Mouse (Mus musculus) stomach, embryonic 16.5 days (tissue): ENCODE measurements around the gene Ccdc57. TPM values are rescaled to one million over a fixed set of nuclear protein-coding genes. Genes with fewer than 3 reads are reported as not detected.

Source experiments
- ATAC-seq: fragments of 200-750 bp; cut with Nextera tagmentation; 2 replicates; pipeline ENCODE4 v1.8.0; 2017; ENCODE audit warnings: moderate number of reproducible peaks, moderate TSS enrichment; ENCODE audit not compliant: insufficient read depth, low FRiP score
- H3K27ac ChIP-seq: fragments of 300-500 bp; sonication (generic); 2 replicates; pipeline ENCODE4 v1.5.1; 2014; ENCODE audit warnings: low read length
- H3K27me3 ChIP-seq: fragments of 300-500 bp; sonication (generic); 2 replicates; pipeline ENCODE4 v1.6.1; 2014; ENCODE audit warnings: low read length, control low read depth, mixed read lengths; ENCODE audit not compliant: control insufficient read depth, insufficient read depth
- H3K36me3 ChIP-seq: fragments of 300-500 bp; sonication (generic); 2 replicates; pipeline ENCODE4 v1.6.1; 2014; ENCODE audit warnings: low read length; ENCODE audit not compliant: control insufficient read depth, insufficient read depth
- H3K4me1 ChIP-seq: fragments of 300-500 bp; sonication (generic); 2 replicates; pipeline ENCODE4 v1.6.1; 2014; ENCODE audit warnings: low read length, control low read depth, mixed read lengths; ENCODE audit not compliant: control insufficient read depth, insufficient read depth
- H3K4me2 ChIP-seq: fragments of 300-500 bp; sonication (generic); 2 replicates; pipeline ENCODE4 v1.6.1; 2014; ENCODE audit warnings: low read depth, low read length, mixed read lengths
- H3K4me3 ChIP-seq: fragments of 300-500 bp; sonication (generic); replicated peaks from 2 replicates; pipeline ENCODE4 v1.5.1; 2014; ENCODE audit warnings: mild to moderate bottlenecking, low read length
- H3K9ac ChIP-seq: fragments of 300-500 bp; sonication (generic); 2 replicates; pipeline ENCODE4 v1.6.1; 2014; ENCODE audit warnings: low read length
- H3K9me3 ChIP-seq: fragments of 300-500 bp; sonication (generic); replicated peaks from 2 replicates; pipeline ENCODE4 v1.6.1; 2016; ENCODE audit warnings: low read length, control low read depth; ENCODE audit not compliant: control insufficient read depth
- WGBS: fragments of 180-500 bp; shearing (Covaris S2); extraction: QIAGEN DNeasy Blood & Tissue Kit; methylation state at CpG from one replicate; pipeline ENCODE4 v1.1.7; 2014; 5-methylcytosine and 5-hydroxymethylcytosine counted together
- polyA plus RNA-seq: library from polyadenylated mRNA; unstranded; fragments of >200 nt; fragmentation: Nextera tagmentation; extraction: Ambion mirVana; gene quantifications from 2 replicates; pipeline ENCODE4 v1.2.1, GENCODE M21; 2015

Ccdc57 gene
- polyA plus RNA-seq, 1 experiment from 2014 or later = 5.2 TPM

GRCm38 (mm10) chr11:120957052-120957451, 24.4 kb upstream of the Ccdc57 start:
- Histone ChIP-seq H3K4me2 (no peak overlapping the region), H3K9me3 (no peaks in the 10 kb centered on the region), H3K27me3 (no peaks in the 10 kb centered on the region), H3K4me1 (peaks cover 14% of the 10 kb centered on the region), H3K9ac (no peak overlapping the region), H3K4me3 (no peak overlapping the region), H3K36me3 (peaks cover 18% of the 10 kb centered on the region), H3K27ac (no peak overlapping the region)
- no peak for ATAC-seq
- 56% methylated on average over 8 of the region's 8 CpGs for WGBS

DNA sequence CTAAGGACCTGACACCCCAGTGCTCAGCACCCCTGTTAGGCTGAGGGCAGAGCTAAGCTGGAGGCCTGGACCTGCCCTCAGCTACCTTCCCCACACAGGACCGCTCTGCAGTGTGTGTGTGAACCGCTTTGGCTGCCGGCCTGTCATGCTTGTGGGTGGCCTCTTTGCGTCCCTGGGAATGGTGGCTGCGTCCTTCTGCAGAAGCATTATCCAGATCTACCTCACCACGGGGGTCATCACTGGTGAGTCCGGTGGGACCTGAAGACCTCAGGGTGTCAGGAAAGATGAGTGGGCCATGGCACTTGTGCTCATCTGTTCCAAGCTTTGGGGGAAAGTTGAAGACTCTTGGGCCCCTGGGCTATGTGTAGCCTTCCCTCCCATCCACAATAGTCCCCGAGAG, 23.0 kb upstream of the Ccdc57 start:
- H3K4me1 ChIP-seq = peaks cover 20% of the 10 kb centered on the region
- 89% methylated on average over 8 of the region's 8 CpGs for WGBS
- no peak overlapping the region for H3K4me2 ChIP-seq
- no peak overlapping the region for H3K9ac ChIP-seq
- no peaks in the 10 kb centered on the region for H3K9me3 ChIP-seq
- H3K27me3 ChIP-seq = no peaks in the 10 kb centered on the region
- H3K27ac ChIP-seq = no peak overlapping the region
- no peak overlapping the region for H3K4me3 ChIP-seq
- peaks cover 16% of the 10 kb centered on the region for H3K36me3 ChIP-seq
- ATAC-seq = no peak

GRCm38 (mm10) chr11:120954936-120955335, 22.3 kb upstream of the Ccdc57 start:
- H3K9me3 ChIP-seq = no peaks in the 10 kb centered on the region
- 73% methylated on average over 5 of the region's 5 CpGs for WGBS
- H3K27ac ChIP-seq = no peak overlapping the region
- H3K4me3 ChIP-seq = no peak overlapping the region
- H3K4me1 ChIP-seq = peaks cover 27% of the 10 kb centered on the region
- no peaks in the 10 kb centered on the region for H3K27me3 ChIP-seq
- H3K4me2 ChIP-seq = no peak overlapping the region
- no peak overlapping the region for H3K9ac ChIP-seq
- no peak for ATAC-seq
- H3K36me3 ChIP-seq = peaks cover 12% of the 10 kb centered on the region

DNA sequence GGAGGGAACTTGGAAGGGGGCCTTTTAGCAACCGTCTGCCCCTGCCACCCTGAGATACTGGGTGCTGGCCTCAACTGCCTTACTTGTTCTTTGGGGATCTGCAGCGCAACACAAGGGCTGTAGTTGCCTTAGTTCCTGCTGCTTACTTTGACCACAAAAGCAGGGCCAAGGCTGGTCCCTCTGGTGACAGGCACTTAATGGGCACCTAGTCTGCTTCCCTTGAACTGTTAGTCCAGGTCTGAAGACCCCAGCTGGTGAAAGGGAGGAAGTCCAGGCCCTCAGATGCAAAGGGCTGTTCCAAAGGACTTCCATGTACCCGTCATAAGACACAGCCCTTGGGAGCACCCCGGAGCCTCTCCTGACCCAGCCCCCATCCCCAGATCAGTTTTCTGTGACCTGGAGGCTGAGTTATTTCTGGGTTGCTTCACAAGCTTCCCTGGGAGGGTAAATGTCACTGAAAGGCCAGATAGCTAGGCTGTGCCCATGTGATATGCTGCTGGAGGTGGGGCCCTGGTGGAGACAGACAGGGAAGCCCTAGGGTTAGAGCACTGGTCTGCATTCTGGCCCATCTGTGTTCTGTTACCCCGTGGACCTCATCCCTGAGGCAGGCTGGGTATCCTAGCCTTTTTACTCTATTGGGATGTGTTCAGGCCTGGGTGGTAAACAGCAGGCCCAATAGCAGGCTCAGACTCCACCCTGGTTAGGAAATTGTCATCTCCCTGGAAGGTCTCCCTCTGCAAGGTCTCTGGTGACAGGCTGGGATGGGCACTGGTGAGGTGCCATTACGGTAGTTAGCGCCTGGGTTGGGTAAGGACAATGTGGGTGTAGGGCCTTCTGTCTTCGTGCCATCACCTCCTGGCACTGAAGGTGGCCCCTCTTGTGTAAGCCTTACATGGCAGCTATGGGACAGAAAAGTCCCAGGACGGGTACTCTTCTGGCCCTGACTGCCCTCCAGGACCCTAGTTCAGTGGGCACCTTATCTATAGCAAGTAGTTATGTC, 19.4 kb upstream of the Ccdc57 start:
- WGBS = 86% methylated on average over 9 of the region's 9 CpGs
- Histone ChIP-seq H3K4me2 (peak overlapping the region; percentile 81), H3K4me1 (peaks cover 32% of the 10 kb centered on the region), H3K9ac (0 out of 2 replicates have a peak overlapping the region, but pooled peaks have one; percentile 48), H3K36me3 (peaks cover 11% of the 10 kb centered on the region), H3K4me3 (no peak overlapping the region), H3K9me3 (no peaks in the 10 kb centered on the region), H3K27me3 (no peaks in the 10 kb centered on the region; the same call in 1 of the 2 replicates), H3K27ac (no peak overlapping the region)
- ATAC-seq = no peak

DNA sequence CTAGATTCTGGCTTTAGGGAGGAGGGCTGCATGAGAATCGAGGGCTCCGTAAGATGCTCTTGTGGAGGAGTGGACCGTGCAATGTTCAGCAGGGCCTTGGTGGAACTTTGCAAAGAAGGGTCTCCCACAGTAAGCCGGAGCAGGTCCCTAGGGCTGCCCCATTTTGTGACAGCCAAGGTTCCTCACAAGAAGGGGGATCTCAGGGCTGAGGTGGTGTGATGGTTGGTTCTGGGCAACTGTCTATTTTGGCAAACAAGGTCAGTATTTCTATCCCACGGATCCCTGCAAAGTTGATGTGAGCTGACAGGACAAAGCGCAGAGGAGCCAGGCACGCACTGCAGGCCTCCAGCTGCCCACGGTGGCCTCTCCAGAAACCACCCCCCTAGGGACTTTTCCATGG, 18.6 kb upstream of the Ccdc57 start:
- Histone ChIP-seq H3K4me1 (peaks cover 32% of the 10 kb centered on the region), H3K27me3 (no peaks in the 10 kb centered on the region; the same call in 1 of the 2 replicates), H3K4me3 (peak overlapping the region; percentile 56), H3K9ac (peak overlapping the region; percentile 48), H3K9me3 (no peaks in the 10 kb centered on the region), H3K4me2 (peak overlapping the region; percentile 81), H3K36me3 (peaks cover 4% of the 10 kb centered on the region; the same call in 1 of the 2 replicates), H3K27ac (peak overlapping the region; percentile 67)
- ATAC-seq = no peak
- WGBS = 27% methylated on average over 8 of the region's 8 CpGs

DNA sequence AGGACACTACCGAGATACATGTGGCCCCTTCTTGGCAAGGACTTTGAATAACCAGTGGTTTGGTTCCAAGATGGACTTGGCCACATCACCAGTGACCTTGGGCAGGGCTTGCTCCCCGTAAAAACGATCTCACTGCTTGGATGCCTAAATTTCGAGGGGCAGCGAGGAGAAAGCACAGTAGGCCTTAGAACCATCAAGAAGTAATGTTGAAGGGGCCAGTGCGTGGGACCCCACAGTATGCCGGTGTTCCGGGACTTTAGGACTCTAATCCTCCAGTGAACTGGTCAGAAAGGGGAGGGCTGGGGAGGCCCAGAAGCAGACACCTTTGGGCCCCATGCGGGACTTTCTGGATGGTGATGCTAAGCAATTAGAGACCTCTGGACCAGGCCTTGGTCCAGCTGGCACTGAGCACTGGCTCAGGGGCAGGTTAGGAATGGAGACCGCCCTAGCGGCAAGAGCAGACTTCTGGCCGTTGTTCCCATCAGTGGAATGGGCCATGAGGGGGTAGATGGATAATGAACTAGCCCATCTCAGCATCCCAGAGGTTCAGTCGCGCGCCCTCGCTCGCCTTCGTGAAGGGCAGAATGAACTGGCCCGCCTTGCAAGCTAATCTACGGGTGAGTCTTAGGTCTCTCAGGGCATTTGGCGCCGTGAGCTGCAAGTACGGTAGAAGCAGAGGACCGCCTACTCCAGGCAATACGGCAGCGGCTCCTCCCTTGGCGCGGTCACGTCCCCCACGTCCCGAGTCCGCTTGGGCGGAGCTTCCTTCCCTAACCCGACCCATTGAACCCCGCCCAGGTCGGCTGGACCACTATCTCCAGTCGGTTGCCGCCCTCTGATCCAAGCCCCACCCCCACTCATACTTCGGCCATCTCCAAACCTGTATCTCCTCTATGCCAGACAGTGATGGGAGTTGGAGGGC, 17.9 kb upstream of the Ccdc57 start:
- H3K9me3 ChIP-seq = no peaks in the 10 kb centered on the region
- H3K27me3 ChIP-seq = no peaks in the 10 kb centered on the region; the same call in 1 of the 2 replicates
- peaks cover 32% of the 10 kb centered on the region for H3K4me1 ChIP-seq
- peak; percentile 90 for ATAC-seq
- WGBS = 3% methylated on average over 39 of the region's 39 CpGs
- peak overlapping the region; percentile 81 for H3K4me2 ChIP-seq
- peak overlapping the region; percentile 76 for H3K9ac ChIP-seq
- H3K36me3 ChIP-seq = no peaks in the 10 kb centered on the region
- peak overlapping the region; percentile 56 for H3K4me3 ChIP-seq
- peak overlapping the region; percentile 67 for H3K27ac ChIP-seq

DNA sequence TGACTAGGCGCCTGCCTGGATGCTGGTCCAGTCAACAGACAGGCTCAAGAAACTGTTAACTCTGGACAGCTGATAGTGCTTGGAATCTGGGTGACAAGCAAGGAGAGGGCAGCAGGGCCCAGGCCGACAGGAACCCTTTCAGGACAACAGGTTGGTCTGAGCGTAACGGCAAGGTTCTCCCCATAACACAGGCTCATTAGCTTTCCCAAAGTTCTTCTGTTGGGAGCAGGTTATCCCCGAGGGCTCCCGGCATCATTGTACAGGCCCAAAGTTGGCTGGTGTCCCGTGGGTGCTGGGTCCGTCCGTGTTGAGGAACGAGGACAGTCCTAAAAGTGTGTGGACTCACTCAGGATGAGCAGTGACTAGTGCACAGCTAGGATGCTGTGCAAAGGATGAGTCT, 17.2 kb upstream of the Ccdc57 start:
- Histone ChIP-seq H3K9me3 (no peaks in the 10 kb centered on the region), H3K27me3 (no peaks in the 10 kb centered on the region; the same call in 1 of the 2 replicates), H3K27ac (peak overlapping the region; percentile 47), H3K4me2 (peak overlapping the region; percentile 81), H3K4me1 (peaks cover 32% of the 10 kb centered on the region), H3K4me3 (peak overlapping the region; percentile 56), H3K9ac (peak overlapping the region; percentile 76), H3K36me3 (no peaks in the 10 kb centered on the region)
- WGBS = 39% methylated on average over 10 of the region's 10 CpGs
- ATAC-seq = no peak

GRCm38 (mm10) chr11:120948861-120949851, 16.5 kb upstream of the Ccdc57 start:
- H3K4me1 ChIP-seq = peaks cover 27% of the 10 kb centered on the region
- peak overlapping the region; percentile 56 for H3K4me3 ChIP-seq
- WGBS = 6% methylated on average over 70 of the region's 75 CpGs
- ATAC-seq = peak; percentile 42; the same call in 1 of the 2 replicates
- peak overlapping the region; percentile 76 for H3K9ac ChIP-seq
- H3K27ac ChIP-seq = peak overlapping the region; percentile 46; the same call in 1 of the 2 replicates
- H3K4me2 ChIP-seq = peak overlapping the region; percentile 81
- no peaks in the 10 kb centered on the region; the same call in 1 of the 2 replicates for H3K27me3 ChIP-seq
- H3K36me3 ChIP-seq = no peaks in the 10 kb centered on the region
- no peaks in the 10 kb centered on the region for H3K9me3 ChIP-seq
